12 mouse cellular contexts compared by ENCODE assay signal in genomic region chr13:51911296-51911998, GRCm38 (mm10).
DNase-seq lines count a peak whose midpoint lies in the region; ATAC-seq and TF ChIP-seq lines count a peak whose summit lies in the region.
"Had no signal": no experiment of that assay in that cellular context is flagged by ENCODE, and none has a peak within 500 bp of the region (broad histone marks: within the 10 kb centered on the region; RNA-seq: fewer than 3 reads in every experiment).

No protein-coding gene starts in this region.

- no peak for TF ChIP-seq POLR2A in cerebellum, adult 2 months (IDR thresholded peaks at IDR 0.05; ENCODE audit: borderline replicate concordance, insufficient read depth, low read length)

- no peaks in the 10 kb centered on the region for H3K9me3 ChIP-seq in liver, embryonic 16.5 days (replicated peaks; ENCODE audit: control insufficient read depth, low read length)
- no peaks in the 10 kb centered on the region for H3K9me3 ChIP-seq in stomach, embryonic 14.5 days (ENCODE audit: control insufficient read depth, low read depth, low read length)
- H3K9me3 ChIP-seq: heart, embryonic 10.5 days; midbrain, embryonic 12.5 days had no signal

- peak; percentile 79 for ATAC-seq in liver, embryonic 16.5 days (ENCODE audit: low read depth)
- peak; percentile 85 for ATAC-seq in stomach, embryonic 14.5 days (ENCODE audit: insufficient number of reproducible peaks, insufficient read depth, low FRiP score, low read depth)
- ATAC-seq: forebrain, embryonic 16.5 days; inflammation-experienced regulatory T-cells, adult 6 months had no signal

- H3K36me3 ChIP-seq in liver, embryonic 16.5 days (ENCODE audit: control insufficient read depth, insufficient read depth): no peaks in the 10 kb centered on the region
- H3K36me3 ChIP-seq in stomach, embryonic 14.5 days (ENCODE audit: control insufficient read depth, insufficient read depth, low read length): no peaks in the 10 kb centered on the region
- H3K36me3 ChIP-seq: heart, embryonic 10.5 days; midbrain, embryonic 12.5 days had no signal

- no peaks in the 10 kb centered on the region for H3K27me3 ChIP-seq in cerebellum, adult 2 months (ENCODE audit: control insufficient read depth, insufficient read depth, low read length)
- H3K27me3 ChIP-seq in liver, embryonic 16.5 days (ENCODE audit: control insufficient read depth, insufficient read depth, low read depth, low read length): no peaks in the 10 kb centered on the region; the same call in 1 of the 2 replicates
- H3K27me3 ChIP-seq in stomach, embryonic 14.5 days (ENCODE audit: control insufficient read depth, insufficient read depth, low read length): no peaks in the 10 kb centered on the region

- DNase-seq in cerebellum, adult 2 months: peak; percentile 2 to 5
- DNase-seq in cerebellum, adult 9-11 months: no peak
- peak; percentile 65 for DNase-seq in ZHBTc4 (ENCODE audit: low read depth, low spot score)
- DNase-seq in layer of hippocampus, postnatal 10 days (ENCODE audit: low spot score in 2 of 2): no peak
- no peak for DNase-seq in neural tube, embryonic 10.5 days (ENCODE audit: extremely low spot score, low spot score)
- no peak for DNase-seq in cerebellum, postnatal 4 days (ENCODE audit: low spot score in 2 of 2)

- peaks cover 19% of the 10 kb centered on the region for H3K4me1 ChIP-seq in cerebellum, adult 2 months (ENCODE audit: control insufficient read depth, insufficient read depth, low read length)
- peaks cover 12% of the 10 kb centered on the region for H3K4me1 ChIP-seq in liver, embryonic 16.5 days (ENCODE audit: control insufficient read depth, low read depth, low read length)
- 0 out of 2 replicates have a peak, but pooled peaks cover 2% of the 10 kb centered on the region for H3K4me1 ChIP-seq in stomach, embryonic 14.5 days (ENCODE audit: control insufficient read depth, insufficient read depth, low read length)

- TF ChIP-seq CTCF in cerebellum, adult 2 months (IDR thresholded peaks at IDR 0.05; ENCODE audit: borderline replicate concordance, insufficient read depth, low read depth, low read length): no peak

- no peak overlapping the region for H3K4me2 ChIP-seq in liver, embryonic 16.5 days (ENCODE audit: low read depth, low read length)
- no peak overlapping the region; the same call in 1 of the 2 replicates for H3K4me2 ChIP-seq in stomach, embryonic 14.5 days (replicated peaks; ENCODE audit: low read depth, low read length)
- H3K4me2 ChIP-seq: midbrain, embryonic 12.5 days had no signal

- H3K27ac ChIP-seq in cerebellum, adult 2 months (ENCODE audit: insufficient read depth, low read length): no peak overlapping the region
- 0 out of 2 replicates have a peak overlapping the region, but pooled peaks have one; percentile 23 for H3K27ac ChIP-seq in liver, embryonic 16.5 days (ENCODE audit: low read length)
- H3K27ac ChIP-seq in stomach, embryonic 14.5 days (ENCODE audit: low read length): peak overlapping the region; percentile 61
- H3K27ac ChIP-seq: heart, embryonic 10.5 days; midbrain, embryonic 12.5 days had no signal

- H3K4me3 ChIP-seq in cerebellum, adult 2 months (replicated peaks; ENCODE audit: insufficient read depth, low read depth, low read length): no peak overlapping the region
- H3K4me3 ChIP-seq in liver, embryonic 16.5 days (ENCODE audit: low read depth, low read length): no peak overlapping the region
- no peak overlapping the region for H3K4me3 ChIP-seq in stomach, embryonic 14.5 days (ENCODE audit: low read depth, low read length)
- H3K4me3 ChIP-seq: heart, embryonic 10.5 days; midbrain, embryonic 12.5 days had no signal

- WGBS in cerebellum, adult 2 months: 89% methylated on average over 17 of the region's 17 CpGs
- 41% methylated on average over 17 of the region's 17 CpGs for WGBS in liver, embryonic 16.5 days (ENCODE audit: insufficient replicate concordance)
- whole genome bisulfite sequencing in stomach, embryonic 14.5 days: 34% methylated on average over 17 of the region's 17 CpGs

- no peak overlapping the region for H3K9ac ChIP-seq in liver, embryonic 16.5 days (ENCODE audit: low read depth, low read length)
- H3K9ac ChIP-seq in stomach, embryonic 14.5 days (replicated peaks; ENCODE audit: low read depth, low read length): no peak overlapping the region
- H3K9ac ChIP-seq: midbrain, embryonic 12.5 days had no signal

Comparison
In these comparisons a context has a peak if more than half of its experiments do, and no peak if none do; other contexts are left out.
1. DNase-seq: peak in cerebellum, adult 2 months (2 of 2) and ZHBTc4 (single experiment); none in cerebellum, adult 9-11 months (single experiment), layer of hippocampus, postnatal 10 days (0 of 2), neural tube, embryonic 10.5 days (single experiment) and cerebellum, postnatal 4 days (0 of 2).